Mouse (Mus musculus) WW6 (cell line): ENCODE data around the gene Kif1c.
"Not testable (repeated sequence)": the region's sequence is repeated elsewhere in the genome, so short reads cannot be mapped to it uniquely, and the experiment has no call there.

ENCODE experiments used
- DNase-seq: peaks from one replicate; pipeline ENCODE4 v3.0.0-alpha.2; 2013; ENCODE audit warnings: low read depth, low spot score

Gene Kif1c

DNA sequence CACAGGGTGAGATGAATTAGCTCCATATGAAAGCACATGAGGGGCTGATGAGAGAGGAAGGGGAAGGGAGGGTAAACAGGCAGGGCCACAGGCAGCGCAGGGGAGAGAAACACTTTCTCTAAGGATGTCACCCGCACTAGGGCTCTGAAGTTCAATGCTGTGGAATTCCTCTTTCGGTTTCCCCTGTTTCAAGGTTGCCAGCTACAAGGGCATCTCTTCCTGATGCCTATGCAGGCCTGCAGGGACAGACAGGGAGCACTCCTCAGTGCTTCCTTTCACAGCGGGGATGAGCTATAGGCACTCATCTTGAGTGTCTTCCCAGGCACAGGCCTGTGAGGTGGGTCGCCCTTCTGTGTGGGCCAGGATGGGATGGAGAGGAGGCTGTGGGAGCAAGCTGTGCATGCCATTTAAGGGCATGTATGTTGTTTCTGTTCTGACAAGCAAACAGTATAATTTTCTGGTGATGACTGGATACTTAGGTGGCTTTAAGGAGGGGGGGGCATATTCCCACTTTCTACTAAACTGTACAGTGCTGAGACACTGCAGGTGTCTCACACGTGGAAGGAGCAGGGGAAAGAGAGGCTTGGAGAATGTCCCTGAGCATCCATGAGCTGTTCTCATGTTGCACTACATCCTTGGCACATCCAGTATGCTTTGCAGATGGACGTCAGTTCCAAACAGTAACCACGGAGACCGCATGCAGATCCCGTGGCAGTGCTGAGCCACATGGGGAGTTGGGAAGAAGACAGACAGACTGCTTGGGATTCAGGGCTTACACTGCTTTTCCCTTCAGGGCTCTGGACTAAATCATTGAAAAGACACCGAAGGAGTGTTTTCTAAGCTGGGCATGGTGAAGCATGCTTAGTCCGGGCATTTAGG, 42.5 kb downstream of the Kif1c start:
- DNase-seq, result no peak

GRCm38 (mm10) chr11:70745636-70746035, 45.3 kb downstream of the Kif1c start:
- no peak for DNase-seq

DNA sequence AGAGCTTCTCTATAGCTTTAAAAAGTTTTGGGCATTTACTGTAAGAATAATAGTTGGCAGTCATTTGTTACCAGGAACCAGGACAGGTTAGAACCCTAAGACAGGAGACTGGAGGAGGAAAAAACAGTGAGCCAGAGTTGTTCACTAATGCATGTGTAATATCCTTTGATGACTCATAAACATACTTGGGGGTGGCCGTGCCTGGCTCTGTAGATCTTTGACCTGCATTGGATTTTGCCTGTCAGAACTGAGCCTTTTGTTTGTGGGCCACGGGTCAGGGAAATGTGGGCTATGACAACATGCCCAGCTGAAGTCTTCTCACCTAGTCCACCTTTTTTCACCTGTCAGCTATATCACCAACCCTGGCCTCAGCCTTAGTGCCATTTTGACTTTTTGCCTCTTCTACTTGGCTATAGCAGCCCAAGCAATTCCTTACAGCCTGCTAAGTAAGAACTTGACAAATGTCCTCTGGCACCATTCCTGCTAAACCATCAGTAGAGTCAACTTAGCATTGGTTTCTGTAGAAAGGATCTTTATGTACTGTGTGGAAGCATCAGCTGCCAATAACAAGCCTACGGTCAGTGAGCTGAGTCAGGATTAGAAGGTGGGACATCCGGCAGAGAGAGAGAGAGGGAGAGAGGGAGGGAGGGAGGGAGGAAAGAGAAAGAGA, 47.7 kb downstream of the Kif1c start:
- no peak for DNase-seq

- DNase-seq, result no peak
Measured at GRCm38 (mm10) chr11:70752337-70753017, 52.1 kb downstream of the Kif1c start.

- no peak for DNase-seq
Measured at GRCm38 (mm10) chr11:70753146-70753545, 52.8 kb downstream of the Kif1c start.

GRCm38 (mm10) chr11:70754476-70754875, 54.1 kb downstream of the Kif1c start:
- DNase-seq, result no peak

DNA sequence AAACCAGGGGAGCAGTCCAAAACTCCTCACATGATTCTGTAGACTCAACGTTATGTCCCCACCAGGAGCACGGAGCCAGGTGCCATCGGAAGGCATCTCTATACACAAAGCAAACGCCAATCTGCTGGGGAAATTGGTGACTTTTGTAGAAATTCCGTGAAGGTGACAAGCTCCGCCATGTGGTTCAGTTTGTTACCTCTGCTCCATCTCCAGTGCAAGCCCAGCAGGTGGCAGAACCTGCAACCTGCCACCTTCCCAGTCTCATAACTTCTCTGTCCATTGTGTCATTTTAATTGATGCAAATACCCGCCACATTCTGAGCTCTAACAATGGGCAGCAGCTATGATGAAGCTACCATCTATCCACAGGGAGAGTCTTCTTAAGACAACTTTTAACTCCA, 54.6 kb downstream of the Kif1c start:
- no peak for DNase-seq

DNA sequence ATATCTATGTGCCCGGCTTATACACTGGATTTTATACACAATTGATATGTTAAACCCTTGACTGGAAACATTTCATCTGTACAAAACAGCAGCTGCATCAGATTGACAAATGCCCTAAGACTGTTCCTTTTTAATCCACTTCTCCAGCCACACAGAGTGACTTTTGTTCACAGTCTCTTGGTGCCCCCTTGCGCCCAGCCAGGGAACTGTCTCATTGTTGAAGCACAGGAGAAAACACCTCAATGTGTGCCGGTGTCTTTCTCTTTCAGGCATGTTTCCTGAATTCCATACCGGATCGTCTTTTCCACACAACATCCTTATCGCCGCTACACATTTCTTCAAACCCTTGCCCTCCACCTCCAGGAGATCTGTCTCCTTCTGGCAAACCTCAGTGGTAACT, 55.3 kb downstream of the Kif1c start:
- DNase-seq, result peak; percentile 55

DNA sequence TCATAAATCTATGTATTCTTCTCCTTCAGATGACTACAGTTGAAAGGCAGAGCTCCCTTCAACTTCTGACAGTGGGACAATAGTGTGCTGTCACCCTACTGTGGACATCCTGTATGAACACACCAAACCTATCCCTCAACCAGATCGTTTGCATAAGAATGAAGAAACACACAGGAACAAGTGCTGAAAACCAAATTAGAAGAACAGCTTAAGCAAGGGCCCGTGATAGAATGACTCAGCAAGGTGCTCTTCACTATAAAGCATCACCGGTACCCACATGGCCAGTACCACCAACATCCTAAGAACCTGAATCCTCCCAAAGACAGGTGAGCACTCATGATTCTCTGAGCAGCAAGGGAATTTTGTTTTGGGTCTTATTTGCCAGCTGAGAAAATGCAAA, 60.1 kb downstream of the Kif1c start:
- DNase-seq, result not testable (repeated sequence)

- DNase-seq, result no peak
Measured at GRCm38 (mm10) chr11:70762641-70763040, 62.3 kb downstream of the Kif1c start.

DNA sequence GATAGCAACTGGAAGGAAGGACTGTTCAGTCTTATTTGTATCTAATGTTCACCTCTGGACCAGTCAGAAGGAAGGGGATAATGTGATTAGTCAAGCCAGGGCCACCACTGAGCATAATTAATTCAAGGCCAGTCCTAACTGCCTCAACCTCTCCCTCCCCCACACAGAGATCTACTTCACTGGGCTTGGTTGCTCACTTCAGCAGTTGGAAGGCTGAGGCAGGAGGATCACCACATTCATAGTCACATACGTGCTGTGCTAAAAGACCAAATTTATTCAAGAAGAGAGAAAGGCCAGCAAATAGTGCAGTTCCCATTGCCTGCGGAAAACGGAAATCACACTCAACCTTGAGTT, 63.2 kb downstream of the Kif1c start:
- peak; percentile 36 for DNase-seq

- DNase-seq, result peak; percentile 40
Measured at GRCm38 (mm10) chr11:70763936-70764808, 63.8 kb downstream of the Kif1c start, which contains the start of gene Zfp3. Gene Zfp3 (plus strand): TSS chr11:70764209.

GRCm38 (mm10) chr11:70765776-70766445, 65.6 kb downstream of the Kif1c start:
- DNase-seq, result no peak

DNA sequence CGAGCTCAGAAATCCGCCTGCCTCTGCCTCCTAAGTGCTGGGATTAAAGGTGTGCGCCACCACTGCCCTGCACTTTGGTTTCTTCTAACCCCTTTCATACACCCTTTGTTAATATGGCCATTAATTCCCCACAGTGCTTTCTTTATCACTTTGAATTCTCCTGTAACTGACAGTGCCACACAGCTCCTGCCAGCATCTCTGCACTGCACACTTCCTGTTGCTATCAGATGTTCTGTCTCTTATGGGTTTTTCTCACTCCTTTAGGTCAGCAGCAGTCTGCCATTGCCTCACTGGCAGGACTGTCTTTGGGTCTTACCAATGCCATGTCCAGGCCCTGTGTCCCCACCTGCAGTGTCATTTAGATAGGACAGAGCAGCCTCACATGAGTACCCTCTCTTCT, 70.5 kb downstream of the Kif1c start:
- no peak for DNase-seq

- DNase-seq, result peak; percentile 73
Measured at GRCm38 (mm10) chr11:70776830-70777571, 76.7 kb downstream of the Kif1c start.

GRCm38 (mm10) chr11:70777634-70778033, 77.3 kb downstream of the Kif1c start:
- no peak for DNase-seq

DNA sequence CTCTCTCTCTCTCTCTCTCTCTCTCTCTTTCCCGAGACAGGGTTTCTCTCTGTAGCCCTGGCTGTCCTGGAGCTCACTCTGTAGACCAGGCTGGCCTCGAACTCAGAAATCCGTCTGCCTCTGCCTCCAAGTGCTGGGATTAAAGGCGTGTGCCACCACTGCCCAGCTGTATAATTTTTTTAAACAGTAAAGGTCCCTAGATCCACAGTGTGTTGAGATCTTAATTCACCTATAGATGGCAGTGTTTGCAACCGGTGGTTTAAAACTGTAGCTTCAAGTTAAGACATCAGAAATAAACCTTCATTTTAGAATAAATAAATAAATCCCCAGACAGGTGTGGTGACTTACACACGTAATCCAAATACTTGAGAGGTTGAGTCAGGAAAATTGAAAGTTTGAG, 77.7 kb downstream of the Kif1c start:
- DNase-seq, result not testable (repeated sequence)
